Mouse (Mus musculus): ENCODE data around the gene Henmt1.

GRCm38 (mm10) chr3:108938691-108939090 is 982 bp upstream of the Henmt1 start:
- no peak for TF ChIP-seq POLR2A (IDR thresholded peaks at IDR 0.05; ENCODE audit: insufficient read length, low read depth)
- TF ChIP-seq SRF (IDR thresholded peaks at IDR 0.05; ENCODE audit: control insufficient read depth, insufficient read length, low read depth), result no peak
- no peak for TF ChIP-seq TCF12 (IDR thresholded peaks at IDR 0.05; ENCODE audit: insufficient read depth, poor library complexity, severe bottlenecking)
- TF ChIP-seq USF1 (IDR thresholded peaks at IDR 0.05; ENCODE audit: low read depth), result no peak
- TF ChIP-seq E2F4 (IDR thresholded peaks at IDR 0.05; ENCODE audit: insufficient read depth), result no peak
- TF ChIP-seq POLR2AphosphoS2 (IDR thresholded peaks at IDR 0.05; ENCODE audit: insufficient read length, low read depth), result no peak
- no peak for TF ChIP-seq REST (IDR thresholded peaks at IDR 0.05; ENCODE audit: insufficient read depth, insufficient read length)
- no peak for TF ChIP-seq MAX (IDR thresholded peaks at IDR 0.05; ENCODE audit: low read depth)
- TF ChIP-seq MYOD1 (IDR thresholded peaks at IDR 0.05; ENCODE audit: control insufficient read depth in 1 of 3, insufficient read length in 2 of 3, low read depth in 2 of 3), result no peak
- no peak for TF ChIP-seq CEBPB (IDR thresholded peaks at IDR 0.05; ENCODE audit: insufficient read depth, poor library complexity, severe bottlenecking)

Measured in myocyte (in vitro differentiated cells).